Mouse (Mus musculus): Measurements from ENCODE around the gene Ddx10. TPM values are rescaled to one million over a fixed set of nuclear protein-coding genes. Genes with fewer than 3 reads are reported as not detected.

Gene Ddx10
- polyA plus RNA-seq, 1 experiment from 2014 or later = 30.4 TPM

GRCm38 (mm10) chr9:53132826-53133225 lies 115.0 kb downstream of the Ddx10 start:
- Histone ChIP-seq H3K4me3 (no peak overlapping the region), H3K27me3 (ENCODE audit: low read depth, poor library complexity, severe bottlenecking) (no peaks in the 10 kb centered on the region), H3K9me3 (replicated peaks) (no peaks in the 10 kb centered on the region), H3K27ac (replicated peaks) (no peak overlapping the region), H3K4me1 (no peaks in the 10 kb centered on the region), H3K36me3 (no peaks in the 10 kb centered on the region)
- WGBS = 96% methylated on average over 1 of the region's 1 CpGs
- DNase-seq (ENCODE audit: low spot score) = no peak

DNA sequence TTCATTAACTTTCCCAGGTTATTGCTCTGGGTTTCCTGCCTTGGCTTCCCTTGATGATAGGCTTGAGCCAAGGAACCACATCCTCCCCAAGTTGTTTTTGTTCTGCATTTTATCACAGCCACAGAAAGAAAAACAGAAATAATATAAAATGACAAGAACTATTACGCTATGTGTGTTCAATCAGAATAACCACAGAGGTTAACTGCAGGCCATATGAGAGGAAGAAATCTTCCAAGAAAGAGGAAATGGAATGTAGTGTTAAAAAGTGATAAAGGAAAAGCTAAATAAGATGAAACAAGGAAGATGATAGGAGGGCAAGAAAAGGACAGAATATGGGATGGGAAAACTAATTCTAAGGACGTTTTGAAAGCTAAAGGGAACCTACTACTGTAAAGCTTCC lies 117.4 kb downstream of the Ddx10 start:
- no peaks in the 10 kb centered on the region for H3K4me1 ChIP-seq
- H3K27me3 ChIP-seq (ENCODE audit: low read depth, poor library complexity, severe bottlenecking) = no peaks in the 10 kb centered on the region
- 97% methylated on average over 2 of the region's 2 CpGs for WGBS
- no peak overlapping the region for H3K4me3 ChIP-seq
- H3K36me3 ChIP-seq = peaks cover 6% of the 10 kb centered on the region
- no peaks in the 10 kb centered on the region for H3K9me3 ChIP-seq (replicated peaks)
- DNase-seq (ENCODE audit: low spot score) = no peak
- H3K27ac ChIP-seq (replicated peaks) = no peak overlapping the region

DNA sequence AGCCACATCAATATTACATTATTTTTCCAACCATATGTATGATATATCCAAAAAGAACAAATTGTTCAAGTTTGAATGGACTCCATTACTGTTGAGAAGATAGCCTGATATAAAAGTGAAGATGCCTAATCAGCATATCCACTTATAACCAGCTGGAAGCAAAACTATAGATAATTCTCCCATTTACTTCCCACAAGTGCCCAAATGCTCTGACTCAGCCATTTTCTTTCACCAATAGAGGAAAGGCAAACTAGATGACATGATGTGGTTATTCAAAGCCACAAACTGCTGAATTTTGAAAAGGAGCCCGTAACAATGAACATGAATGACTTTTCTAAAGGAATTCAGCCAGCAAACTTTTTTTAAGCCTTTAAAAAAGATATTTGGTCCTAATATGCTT lies 146.8 kb downstream of the Ddx10 start:
- Histone ChIP-seq H3K4me1 (no peaks in the 10 kb centered on the region), H3K4me3 (no peak overlapping the region), H3K27ac (replicated peaks) (no peak overlapping the region), H3K36me3 (no peaks in the 10 kb centered on the region), H3K9me3 (replicated peaks) (no peaks in the 10 kb centered on the region), H3K27me3 (ENCODE audit: low read depth, poor library complexity, severe bottlenecking) (no peaks in the 10 kb centered on the region)
- no peak for DNase-seq (ENCODE audit: low spot score)
- WGBS = 90% methylated on average over 1 of the region's 1 CpGs

DNA sequence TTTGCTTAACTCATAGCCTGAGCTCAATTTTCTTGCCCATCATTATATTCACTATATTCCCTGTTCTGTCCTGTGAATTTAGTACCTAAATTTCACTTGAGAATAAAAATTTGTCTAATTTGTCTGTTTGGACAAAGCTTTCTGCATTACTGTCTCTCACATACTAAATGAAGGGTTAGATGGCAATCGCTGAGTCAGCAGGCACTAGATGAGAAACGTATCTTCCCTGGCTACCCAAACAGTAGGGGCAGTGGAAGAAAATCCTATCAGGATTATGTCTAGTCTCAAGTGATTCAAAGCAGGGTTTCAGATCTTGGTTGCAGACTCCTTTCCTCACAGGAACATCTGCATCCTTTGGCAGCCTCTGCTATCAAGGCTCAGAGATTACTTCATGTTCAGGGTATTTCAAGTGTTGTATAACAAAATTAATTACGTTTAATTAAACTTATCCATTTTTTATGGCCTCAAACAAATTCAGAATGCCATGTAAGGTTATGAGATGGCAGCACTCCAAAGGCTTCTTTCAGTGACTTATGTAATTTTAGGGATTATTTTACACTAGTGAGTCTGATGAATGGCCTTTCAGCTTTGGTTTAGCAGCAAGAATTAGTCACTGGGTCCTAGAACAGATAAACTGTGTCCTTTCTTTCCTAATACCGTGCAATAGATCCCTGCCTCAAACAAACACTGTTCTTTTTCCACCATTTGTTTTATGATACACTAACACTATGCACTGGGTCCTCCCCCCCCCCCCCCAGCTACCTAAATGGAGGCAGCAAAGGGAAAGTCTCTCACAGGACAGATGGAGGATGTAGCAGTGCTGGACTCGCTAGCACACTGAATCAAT lies 152.3 kb downstream of the Ddx10 start:
- no peak overlapping the region for H3K4me3 ChIP-seq
- H3K27me3 ChIP-seq (ENCODE audit: low read depth, poor library complexity, severe bottlenecking) = no peaks in the 10 kb centered on the region
- no peaks in the 10 kb centered on the region for H3K36me3 ChIP-seq
- no peaks in the 10 kb centered on the region for H3K9me3 ChIP-seq (replicated peaks)
- no peak for DNase-seq (ENCODE audit: low spot score)
- 85% methylated on average over 5 of the region's 5 CpGs for WGBS
- no peaks in the 10 kb centered on the region for H3K4me1 ChIP-seq
- H3K27ac ChIP-seq (replicated peaks) = no peak overlapping the region

DNA sequence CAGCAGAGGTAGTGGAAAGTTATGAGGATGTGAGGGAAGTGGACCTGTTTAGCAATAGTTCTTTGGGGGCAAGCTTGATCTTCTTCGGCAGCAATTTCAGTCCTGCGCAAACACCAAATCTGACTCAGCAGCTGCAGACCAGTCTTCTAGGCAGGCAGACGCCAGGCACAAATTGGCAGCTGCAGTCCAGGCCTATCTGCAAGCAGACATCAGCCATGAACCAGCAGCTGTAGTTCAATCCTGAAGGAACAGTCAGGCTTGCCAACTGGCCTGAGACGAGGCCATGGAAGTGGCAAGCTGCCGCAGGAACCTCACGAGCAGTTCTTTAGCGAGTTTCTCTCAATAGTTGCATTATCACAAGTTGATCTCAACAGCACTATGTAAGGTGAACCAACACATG lies 153.3 kb downstream of the Ddx10 start:
- H3K36me3 ChIP-seq = no peaks in the 10 kb centered on the region
- 92% methylated on average over 7 of the region's 7 CpGs for WGBS

GRCm38 (mm10) chr9:53077626-53078025 lies 170.2 kb downstream of the Ddx10 start:
- no peak for DNase-seq (ENCODE audit: low spot score)
- no peak overlapping the region for H3K27ac ChIP-seq (replicated peaks)
- H3K4me1 ChIP-seq = no peaks in the 10 kb centered on the region
- no peaks in the 10 kb centered on the region for H3K36me3 ChIP-seq
- no peak overlapping the region for H3K4me3 ChIP-seq
- no peaks in the 10 kb centered on the region for H3K9me3 ChIP-seq (replicated peaks)
- WGBS = 72% methylated on average over 3 of the region's 3 CpGs
- no peaks in the 10 kb centered on the region for H3K27me3 ChIP-seq (ENCODE audit: low read depth, poor library complexity, severe bottlenecking)

More for the DNA sequence above, 153.3 kb downstream of the Ddx10 start:
- Histone ChIP-seq H3K27me3 (ENCODE audit: low read depth, poor library complexity, severe bottlenecking) (no peaks in the 10 kb centered on the region), H3K4me1 (no peaks in the 10 kb centered on the region), H3K9me3 (replicated peaks) (no peaks in the 10 kb centered on the region), H3K27ac (replicated peaks) (no peak overlapping the region), H3K4me3 (no peak overlapping the region)
- DNase-seq (ENCODE audit: low spot score) = no peak

DNA sequence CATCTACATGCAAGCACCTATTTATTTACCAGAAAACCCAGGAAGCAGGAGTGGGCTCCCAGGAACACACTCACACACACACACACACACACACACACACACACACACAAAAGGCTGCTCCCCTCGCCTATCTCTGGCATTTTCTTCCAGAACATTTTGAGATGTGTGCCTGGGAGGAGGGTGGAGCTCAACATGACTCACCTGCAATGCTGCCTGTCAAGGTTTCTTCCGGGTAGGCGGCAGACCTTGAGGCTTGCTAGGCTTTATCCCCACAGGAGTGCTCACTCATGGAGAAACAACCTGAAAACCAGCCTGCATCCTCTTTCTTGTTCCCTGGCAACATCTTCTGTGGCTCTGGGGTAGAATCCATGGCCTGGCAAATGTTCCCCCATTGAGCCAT lies 171.9 kb downstream of the Ddx10 start:
- DNase-seq (ENCODE audit: low spot score) = no peak
- Histone ChIP-seq H3K27ac (replicated peaks) (no peak overlapping the region), H3K4me1 (peaks cover 5% of the 10 kb centered on the region), H3K36me3 (no peaks in the 10 kb centered on the region), H3K4me3 (no peak overlapping the region), H3K9me3 (replicated peaks) (no peaks in the 10 kb centered on the region), H3K27me3 (ENCODE audit: low read depth, poor library complexity, severe bottlenecking) (no peaks in the 10 kb centered on the region)
- 82% methylated on average over 3 of the region's 3 CpGs for WGBS

DNA sequence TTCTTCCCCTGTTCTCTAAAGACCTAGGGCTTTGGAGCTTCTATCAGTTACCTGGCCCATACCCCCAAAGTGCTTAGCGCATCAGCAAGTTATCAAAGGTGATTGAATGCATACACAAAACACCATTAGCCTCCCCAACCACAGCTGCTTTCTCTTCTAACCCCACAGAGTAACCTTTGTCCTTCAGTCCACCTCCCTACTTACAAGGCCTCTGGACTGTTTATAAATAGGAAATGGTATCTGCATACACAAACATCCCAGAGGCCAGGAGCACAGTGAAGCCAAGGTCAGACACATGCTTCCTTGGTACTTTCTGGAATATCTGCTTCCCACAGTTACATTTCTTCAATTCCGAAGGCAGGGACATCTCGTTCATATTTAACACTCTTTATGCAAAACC lies 173.4 kb downstream of the Ddx10 start:
- Histone ChIP-seq H3K36me3 (no peaks in the 10 kb centered on the region), H3K4me3 (no peak overlapping the region), H3K27ac (replicated peaks) (no peak overlapping the region), H3K4me1 (peaks cover 7% of the 10 kb centered on the region), H3K9me3 (replicated peaks) (no peaks in the 10 kb centered on the region), H3K27me3 (ENCODE audit: low read depth, poor library complexity, severe bottlenecking) (no peaks in the 10 kb centered on the region)
- DNase-seq (ENCODE audit: low spot score) = no peak
- 91% methylated on average over 3 of the region's 3 CpGs for WGBS

GRCm38 (mm10) chr9:53073576-53074112 lies 174.2 kb downstream of the Ddx10 start:
- Histone ChIP-seq H3K4me3 (no peak overlapping the region), H3K9me3 (replicated peaks) (no peaks in the 10 kb centered on the region), H3K27me3 (ENCODE audit: low read depth, poor library complexity, severe bottlenecking) (no peaks in the 10 kb centered on the region), H3K4me1 (peaks cover 7% of the 10 kb centered on the region), H3K36me3 (no peaks in the 10 kb centered on the region), H3K27ac (replicated peaks) (no peak overlapping the region)
- WGBS = 88% methylated on average over 10 of the region's 10 CpGs
- no peak for DNase-seq (ENCODE audit: low spot score)

- Histone ChIP-seq H3K27me3 (ENCODE audit: low read depth, poor library complexity, severe bottlenecking) (no peaks in the 10 kb centered on the region), H3K4me3 (no peak overlapping the region), H3K27ac (replicated peaks) (no peak overlapping the region), H3K4me1 (peaks cover 7% of the 10 kb centered on the region), H3K36me3 (no peaks in the 10 kb centered on the region), H3K9me3 (replicated peaks) (no peaks in the 10 kb centered on the region)
- WGBS = 91% methylated on average over 9 of the region's 9 CpGs
- no peak for DNase-seq (ENCODE audit: low spot score)
Measured at GRCm38 (mm10) chr9:53072088-53072487, 175.8 kb downstream of the Ddx10 start.

DNA sequence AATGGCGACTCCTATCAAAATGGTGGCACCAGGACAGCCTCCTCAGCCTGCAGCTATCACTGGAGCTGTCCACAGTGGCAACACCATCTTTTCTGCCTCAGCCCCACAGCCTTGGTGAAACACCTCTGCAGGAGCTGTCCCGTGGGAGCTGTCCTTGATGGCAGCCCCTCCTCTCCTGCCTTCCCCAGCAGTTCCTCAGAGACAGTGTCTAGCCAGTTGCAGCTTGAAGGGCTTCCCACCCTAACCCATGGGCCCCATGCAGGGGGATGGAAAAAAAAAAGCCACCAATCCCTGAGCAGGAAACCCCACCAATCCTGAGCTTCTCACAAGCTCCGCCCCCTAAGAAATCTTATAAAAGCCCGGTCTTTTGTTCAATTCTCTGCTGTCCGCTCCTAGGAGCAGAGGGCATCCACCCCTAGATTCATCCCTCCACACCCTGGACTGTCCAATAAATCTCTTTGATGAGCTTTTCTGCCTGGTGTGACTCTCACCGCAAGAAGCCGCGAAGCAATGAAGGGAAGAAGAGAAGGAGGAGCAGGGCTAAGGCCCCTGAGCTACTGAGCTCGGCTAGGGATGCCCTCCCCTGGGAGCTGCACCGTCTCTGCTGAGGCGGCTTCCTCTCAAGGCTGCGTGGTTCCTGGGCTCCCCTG lies 176.9 kb downstream of the Ddx10 start:
- no peak for DNase-seq (ENCODE audit: low spot score)
- peak overlapping the region; percentile 49 for H3K27ac ChIP-seq (replicated peaks)

DNA sequence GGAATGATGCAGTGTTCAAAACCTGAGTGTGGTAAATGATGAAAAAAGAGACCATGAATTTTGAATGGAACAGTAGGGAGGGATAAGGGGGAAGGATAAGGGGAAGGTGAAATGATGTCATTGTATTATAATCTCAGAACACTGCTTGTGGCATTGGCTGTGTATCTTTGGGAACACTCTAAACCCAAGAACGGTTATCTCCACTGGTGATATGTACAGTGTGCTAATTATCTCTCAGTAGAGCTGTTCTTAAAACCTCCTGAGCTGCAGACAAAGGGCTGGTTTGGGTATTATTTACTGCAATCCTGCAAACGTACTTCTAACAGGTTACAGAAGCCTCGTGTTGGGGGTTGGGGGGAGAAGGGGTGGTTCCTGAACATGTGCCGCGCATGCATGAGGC lies 179.7 kb downstream of the Ddx10 start:
- 93% methylated on average over 5 of the region's 5 CpGs for WGBS
- no peaks in the 10 kb centered on the region for H3K36me3 ChIP-seq

More for the DNA sequence above, 176.9 kb downstream of the Ddx10 start:
- Histone ChIP-seq H3K4me1 (peaks cover 7% of the 10 kb centered on the region), H3K36me3 (no peaks in the 10 kb centered on the region), H3K27me3 (ENCODE audit: low read depth, poor library complexity, severe bottlenecking) (no peaks in the 10 kb centered on the region), H3K4me3 (no peak overlapping the region), H3K9me3 (replicated peaks) (no peaks in the 10 kb centered on the region)
- WGBS = 80% methylated on average over 12 of the region's 12 CpGs

DNA sequence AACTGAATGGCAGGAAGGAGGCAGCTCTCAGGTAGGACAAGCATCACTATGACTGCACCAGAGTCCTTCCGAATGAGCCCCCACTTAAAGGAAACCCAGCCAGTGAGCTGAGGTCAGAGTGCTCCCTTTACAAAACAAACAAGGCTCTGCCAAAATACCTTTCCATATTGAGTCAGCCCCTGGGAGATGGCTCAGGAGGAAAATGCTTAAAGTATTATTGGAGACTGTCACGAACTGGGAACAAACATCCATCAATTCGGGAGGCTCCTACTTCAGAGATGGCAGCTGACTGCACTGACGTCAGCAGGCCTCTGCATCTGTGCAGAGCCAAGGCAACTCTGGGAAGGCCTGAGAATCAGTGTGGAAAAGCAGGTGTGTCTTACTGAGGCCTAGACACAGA lies 181.4 kb downstream of the Ddx10 start:
- DNase-seq (ENCODE audit: low spot score) = no peak
- peaks cover 7% of the 10 kb centered on the region for H3K4me1 ChIP-seq
- H3K27me3 ChIP-seq (ENCODE audit: low read depth, poor library complexity, severe bottlenecking) = no peaks in the 10 kb centered on the region
- no peak overlapping the region for H3K27ac ChIP-seq (replicated peaks)
- no peaks in the 10 kb centered on the region for H3K9me3 ChIP-seq (replicated peaks)
- no peaks in the 10 kb centered on the region for H3K36me3 ChIP-seq
- no peak overlapping the region for H3K4me3 ChIP-seq
- 74% methylated on average over 4 of the region's 4 CpGs for WGBS

More for the DNA sequence above, 179.7 kb downstream of the Ddx10 start:
- Histone ChIP-seq H3K27me3 (ENCODE audit: low read depth, poor library complexity, severe bottlenecking) (no peaks in the 10 kb centered on the region), H3K27ac (replicated peaks) (no peak overlapping the region), H3K4me1 (peaks cover 7% of the 10 kb centered on the region), H3K9me3 (replicated peaks) (no peaks in the 10 kb centered on the region), H3K4me3 (no peak overlapping the region)
- no peak for DNase-seq (ENCODE audit: low spot score)
